Mouse (Mus musculus) erythroblast, embryonic 14.5 days (primary cell): ENCODE measurements around the gene Rftn1.

ENCODE experiments used
- GATA1 ChIP-seq: IDR thresholded peaks from 2 replicates; pipeline ENCODE4 v1.6.1; 2012; ENCODE audit warnings: low read length, inconsistent platforms, mixed read lengths
- TAL1 ChIP-seq: IDR thresholded peaks from 3 replicates; pipeline ENCODE4 v1.6.1; 2012; ENCODE audit warnings: low read length, inconsistent platforms, mixed read lengths

DNA sequence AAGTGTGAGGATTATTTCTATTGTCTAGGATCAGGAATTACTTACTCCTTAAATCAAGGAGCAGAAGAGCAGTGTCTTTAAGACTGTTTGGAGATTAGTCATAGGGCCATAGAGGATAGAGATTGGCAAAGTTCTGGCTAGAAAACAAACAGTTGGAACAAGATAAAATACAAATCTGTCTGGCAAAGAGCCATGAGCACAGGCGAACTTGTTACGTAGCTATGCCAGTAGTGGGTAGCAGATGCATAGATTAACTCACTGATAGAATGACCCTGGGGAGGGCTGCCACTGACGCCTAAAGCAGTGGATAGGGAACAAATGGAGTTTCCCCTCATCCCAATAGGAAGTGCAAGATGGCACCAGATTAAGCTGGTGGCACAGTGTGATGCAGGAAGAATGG lies 97.1 kb downstream of the Rftn1 start:
- TF ChIP-seq GATA1 (no peak), TAL1 (no peak)
